Mouse (Mus musculus) brown adipose tissue, adult 24 weeks (tissue): Measurements from ENCODE around the gene Otud1. TPM values are rescaled to one million over a fixed set of nuclear protein-coding genes. Genes with fewer than 3 reads are reported as not detected.

ENCODE experiments used
- H3K27ac ChIP-seq: fragments of 200-500 bp; replicated peaks from 2 replicates; pipeline ENCODE4 v1.5.1; 2012; ENCODE audit warnings: low read depth, mild to moderate bottlenecking, low read length
- H3K4me1 ChIP-seq: fragments of 200-500 bp; 2 replicates; pipeline ENCODE4 v1.6.1; 2012; ENCODE audit warnings: low read length, mixed read lengths; ENCODE audit not compliant: control insufficient read depth, insufficient read depth, insufficient read length
- H3K4me3 ChIP-seq: fragments of 200-500 bp; 2 replicates; pipeline ENCODE4 v1.5.1; 2012; ENCODE audit warnings: low read depth, mild to moderate bottlenecking, low read length, moderate library complexity; ENCODE audit not compliant: insufficient read depth
- polyA plus RNA-seq: library from polyadenylated mRNA; stranded (reverse); fragments of >200 nt; gene quantifications from 2 replicates; pipeline ENCODE4 v1.2.4, GENCODE M21; 2012; ENCODE audit not compliant: missing spikeins, insufficient read depth, insufficient read length

Gene Otud1
- polyA plus RNA-seq, 1 experiment: 3.5 TPM

DNA sequence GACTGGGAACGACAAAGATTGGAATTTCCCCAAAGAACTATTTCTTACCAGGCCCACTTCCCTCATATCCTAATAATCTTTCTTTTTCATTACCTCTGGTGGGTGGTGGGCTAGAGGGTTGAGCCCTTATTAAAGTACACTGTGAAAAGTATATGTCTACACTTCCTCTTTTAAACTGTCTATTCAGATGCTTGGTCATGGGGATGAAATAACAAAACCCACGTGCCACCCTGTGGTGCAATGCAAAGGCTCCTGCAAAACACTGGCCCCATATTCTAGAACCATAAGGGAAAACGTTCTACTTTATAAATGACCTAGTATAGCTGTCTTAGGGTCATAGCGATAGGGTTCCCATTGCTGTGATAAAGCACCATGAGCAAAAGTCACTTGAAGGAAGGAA, 49.3 kb downstream of the Otud1 start:
- H3K4me1 ChIP-seq: no peaks in the 10 kb centered on the region
- H3K27ac ChIP-seq: no peak overlapping the region
- no peak overlapping the region for H3K4me3 ChIP-seq

Other genes starting within 250 kb of the Otud1 start
- not detected in 2 replicates for gene Ptf1a, start 212.1 kb upstream of the Otud1 start, polyA plus RNA-seq
- not detected in 2 replicates for gene 4921504E06Rik, start 103.8 kb upstream of the Otud1 start, polyA plus RNA-seq